Mouse (Mus musculus): ENCODE measurements around the gene Tmem158. TPM values are rescaled to one million over a fixed set of nuclear protein-coding genes. Genes with fewer than 3 reads are reported as not detected.

The Tmem158 gene
- polyA plus RNA-seq, 1 experiment from 2014 or later, result 9.7 TPM

DNA sequence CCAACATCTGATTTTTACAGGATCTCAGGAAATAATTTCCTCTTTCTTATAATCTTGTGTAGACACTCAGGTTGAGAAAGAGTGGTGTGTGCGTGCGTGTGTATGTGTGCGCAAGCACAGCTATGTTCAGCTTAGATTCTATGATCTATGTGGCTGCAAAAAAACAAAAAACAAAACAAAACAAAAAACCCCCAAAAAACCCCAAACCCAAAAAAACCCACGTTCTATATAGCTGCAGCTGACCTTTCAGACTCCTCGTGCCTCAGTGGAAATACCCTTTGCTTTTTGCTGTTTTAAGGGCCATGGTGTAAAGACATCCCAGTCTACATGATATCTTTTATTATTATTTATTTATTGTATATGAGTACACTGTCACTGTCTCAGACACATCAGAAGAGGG, 19.4 kb downstream of the Tmem158 start:
- WGBS, result 92% methylated on average over 5 of the region's 5 CpGs
- Histone ChIP-seq H3K4me1 (ENCODE audit: control insufficient read depth, insufficient read depth, low read length) (peaks cover 12% of the 10 kb centered on the region; the same call in 1 of the 2 replicates), H3K36me3 (ENCODE audit: control insufficient read depth, insufficient read depth, low read length) (no peaks in the 10 kb centered on the region), H3K4me3 (ENCODE audit: low read depth, low read length) (no peak overlapping the region), H3K27me3 (ENCODE audit: control insufficient read depth, insufficient read depth, low read length) (no peaks in the 10 kb centered on the region), H3K27ac (ENCODE audit: low read length) (no peak overlapping the region), H3K9ac (replicated peaks; ENCODE audit: low read depth, low read length) (no peak overlapping the region), H3K9me3 (ENCODE audit: control insufficient read depth, low read depth, low read length) (no peaks in the 10 kb centered on the region), H3K4me2 (replicated peaks; ENCODE audit: low read depth, low read length) (no peak overlapping the region)
- no peak for ATAC-seq (ENCODE audit: insufficient number of reproducible peaks, insufficient read depth, low FRiP score, low read depth)

DNA sequence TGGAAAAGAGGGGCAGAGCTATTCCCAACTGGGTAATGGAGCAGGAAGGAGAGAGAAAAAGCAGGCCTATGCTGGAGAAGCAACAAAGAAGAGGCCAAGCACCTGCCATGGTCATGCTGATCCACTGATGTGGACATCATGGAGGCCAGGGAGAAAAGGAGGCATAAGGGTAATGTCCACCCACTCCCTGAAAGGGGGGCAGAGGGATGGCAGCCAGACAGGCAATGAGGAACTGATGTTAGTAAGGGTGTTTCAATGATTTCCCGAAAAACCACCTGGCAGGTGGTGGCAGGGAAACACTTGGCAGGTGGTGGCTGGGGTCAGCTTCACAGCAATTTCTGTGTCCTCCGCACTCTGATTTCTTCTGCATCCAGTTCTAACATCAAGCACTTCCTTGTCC, 19.8 kb downstream of the Tmem158 start:
- H3K9ac ChIP-seq (replicated peaks; ENCODE audit: low read depth, low read length), result no peak overlapping the region
- no peak overlapping the region for H3K4me3 ChIP-seq (ENCODE audit: low read depth, low read length)
- 85% methylated on average over 2 of the region's 2 CpGs for WGBS
- no peak overlapping the region for H3K27ac ChIP-seq (ENCODE audit: low read length)
- H3K9me3 ChIP-seq (ENCODE audit: control insufficient read depth, low read depth, low read length), result no peaks in the 10 kb centered on the region
- no peaks in the 10 kb centered on the region for H3K27me3 ChIP-seq (ENCODE audit: control insufficient read depth, insufficient read depth, low read length)
- H3K36me3 ChIP-seq (ENCODE audit: control insufficient read depth, insufficient read depth, low read length), result no peaks in the 10 kb centered on the region
- no peak for ATAC-seq (ENCODE audit: insufficient number of reproducible peaks, insufficient read depth, low FRiP score, low read depth)
- no peak overlapping the region for H3K4me2 ChIP-seq (replicated peaks; ENCODE audit: low read depth, low read length)
- peaks cover 12% of the 10 kb centered on the region; the same call in 1 of the 2 replicates for H3K4me1 ChIP-seq (ENCODE audit: control insufficient read depth, insufficient read depth, low read length)

DNA sequence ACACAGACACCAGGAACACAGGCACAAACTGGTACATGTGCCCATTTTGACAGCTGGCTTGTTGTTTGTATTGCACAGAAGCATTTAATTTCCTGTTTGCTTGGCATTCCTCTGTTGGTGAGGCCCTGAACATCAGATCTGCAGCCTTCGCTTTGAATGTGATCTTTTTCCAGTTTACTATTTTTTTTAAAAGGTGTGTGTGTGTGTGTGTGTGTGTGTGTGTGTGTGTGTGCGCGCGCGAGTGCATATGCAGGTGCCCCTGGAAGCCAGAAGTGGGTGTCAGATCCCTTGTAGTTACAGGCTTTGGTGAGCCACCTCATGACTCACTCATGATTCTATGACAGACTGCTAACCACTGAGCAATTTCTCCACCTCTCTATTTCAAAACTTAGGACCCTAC, 20.3 kb downstream of the Tmem158 start:
- WGBS, result 99% methylated on average over 5 of the region's 5 CpGs
- Histone ChIP-seq H3K27ac (ENCODE audit: low read length) (no peak overlapping the region), H3K4me3 (ENCODE audit: low read depth, low read length) (no peak overlapping the region), H3K9ac (replicated peaks; ENCODE audit: low read depth, low read length) (no peak overlapping the region), H3K27me3 (ENCODE audit: control insufficient read depth, insufficient read depth, low read length) (no peaks in the 10 kb centered on the region), H3K4me2 (replicated peaks; ENCODE audit: low read depth, low read length) (no peak overlapping the region), H3K36me3 (ENCODE audit: control insufficient read depth, insufficient read depth, low read length) (no peaks in the 10 kb centered on the region), H3K4me1 (ENCODE audit: control insufficient read depth, insufficient read depth, low read length) (peaks cover 12% of the 10 kb centered on the region; the same call in 1 of the 2 replicates), H3K9me3 (ENCODE audit: control insufficient read depth, low read depth, low read length) (no peaks in the 10 kb centered on the region)
- no peak for ATAC-seq (ENCODE audit: insufficient number of reproducible peaks, insufficient read depth, low FRiP score, low read depth)

DNA sequence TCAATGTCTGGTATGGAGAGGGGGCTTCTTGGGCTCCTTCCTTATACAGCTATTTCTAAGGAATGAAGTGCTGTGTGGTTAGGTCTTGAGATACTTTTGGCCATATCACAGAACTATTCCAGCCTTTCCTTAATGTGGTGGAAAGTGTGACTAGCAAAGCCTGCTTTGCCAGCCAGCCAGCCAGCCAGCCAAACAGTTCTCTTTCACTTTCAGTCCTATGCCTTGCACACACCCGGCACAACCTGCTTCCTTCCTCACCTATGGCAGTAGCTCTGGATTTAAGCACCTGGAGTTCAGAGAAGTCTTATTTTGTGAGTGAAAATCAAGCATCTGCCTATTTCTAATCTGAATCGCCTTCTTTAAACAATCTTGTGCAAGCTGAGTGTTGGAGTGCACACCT, 20.9 kb downstream of the Tmem158 start:
- 72% methylated on average over 2 of the region's 2 CpGs for WGBS
- Histone ChIP-seq H3K4me1 (ENCODE audit: control insufficient read depth, insufficient read depth, low read length) (peaks cover 12% of the 10 kb centered on the region; the same call in 1 of the 2 replicates), H3K36me3 (ENCODE audit: control insufficient read depth, insufficient read depth, low read length) (no peaks in the 10 kb centered on the region), H3K27me3 (ENCODE audit: control insufficient read depth, insufficient read depth, low read length) (no peaks in the 10 kb centered on the region), H3K4me3 (ENCODE audit: low read depth, low read length) (no peak overlapping the region), H3K9me3 (ENCODE audit: control insufficient read depth, low read depth, low read length) (no peaks in the 10 kb centered on the region), H3K27ac (ENCODE audit: low read length) (no peak overlapping the region), H3K4me2 (replicated peaks; ENCODE audit: low read depth, low read length) (no peak overlapping the region), H3K9ac (replicated peaks; ENCODE audit: low read depth, low read length) (no peak overlapping the region)
- no peak for ATAC-seq (ENCODE audit: insufficient number of reproducible peaks, insufficient read depth, low FRiP score, low read depth)

DNA sequence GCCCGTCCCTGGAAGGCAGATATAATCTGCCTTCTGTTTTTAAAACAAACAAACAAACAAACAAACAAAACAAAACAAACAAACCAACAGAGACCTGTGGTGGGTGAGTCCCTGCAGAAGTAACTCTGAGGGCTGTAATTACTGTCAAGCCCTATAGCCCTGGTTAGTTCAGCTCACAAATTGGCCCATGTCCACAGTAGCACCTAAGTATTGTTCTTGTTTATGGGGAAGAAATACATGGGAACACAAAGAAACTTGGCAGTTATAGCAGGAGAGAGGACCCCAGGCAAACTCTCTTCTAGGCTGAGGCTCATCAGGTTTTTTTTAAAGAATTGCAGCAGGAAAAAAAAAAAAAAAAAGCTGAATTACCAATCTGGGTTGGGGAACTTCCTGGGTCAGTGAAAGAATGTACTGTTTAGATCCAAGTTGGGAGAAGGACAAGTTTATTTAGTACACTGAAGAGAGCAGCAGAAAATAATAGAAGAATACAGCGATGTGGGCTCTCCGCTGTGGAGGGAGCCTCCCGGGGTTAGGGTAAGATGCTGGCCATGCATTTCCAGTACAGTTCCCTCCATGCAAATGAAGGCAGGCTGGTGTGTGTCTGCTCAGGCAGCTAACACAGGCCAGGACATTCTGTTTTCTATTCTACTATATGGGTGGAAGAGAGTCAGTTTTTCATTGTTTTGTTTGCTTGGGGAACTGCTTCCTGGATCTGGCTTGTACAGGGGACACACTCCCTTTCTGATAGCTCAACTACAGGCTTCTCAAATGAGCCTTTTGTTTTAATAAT, 22.1 kb downstream of the Tmem158 start:
- WGBS, result 45% methylated on average over 4 of the region's 4 CpGs
- H3K4me1 ChIP-seq (ENCODE audit: control insufficient read depth, insufficient read depth, low read length), result peaks cover 12% of the 10 kb centered on the region; the same call in 1 of the 2 replicates
- no peak overlapping the region for H3K4me2 ChIP-seq (replicated peaks; ENCODE audit: low read depth, low read length)
- no peaks in the 10 kb centered on the region for H3K9me3 ChIP-seq (ENCODE audit: control insufficient read depth, low read depth, low read length)
- no peaks in the 10 kb centered on the region for H3K36me3 ChIP-seq (ENCODE audit: control insufficient read depth, insufficient read depth, low read length)
- H3K27me3 ChIP-seq (ENCODE audit: control insufficient read depth, insufficient read depth, low read length), result no peaks in the 10 kb centered on the region
- H3K27ac ChIP-seq (ENCODE audit: low read length), result peak overlapping the region; percentile 68; the same call in 1 of the 2 replicates
- ATAC-seq (ENCODE audit: insufficient number of reproducible peaks, insufficient read depth, low FRiP score, low read depth), result peak; percentile 50; the same call in 1 of the 2 replicates
- no peak overlapping the region for H3K9ac ChIP-seq (replicated peaks; ENCODE audit: low read depth, low read length)
- no peak overlapping the region for H3K4me3 ChIP-seq (ENCODE audit: low read depth, low read length)

DNA sequence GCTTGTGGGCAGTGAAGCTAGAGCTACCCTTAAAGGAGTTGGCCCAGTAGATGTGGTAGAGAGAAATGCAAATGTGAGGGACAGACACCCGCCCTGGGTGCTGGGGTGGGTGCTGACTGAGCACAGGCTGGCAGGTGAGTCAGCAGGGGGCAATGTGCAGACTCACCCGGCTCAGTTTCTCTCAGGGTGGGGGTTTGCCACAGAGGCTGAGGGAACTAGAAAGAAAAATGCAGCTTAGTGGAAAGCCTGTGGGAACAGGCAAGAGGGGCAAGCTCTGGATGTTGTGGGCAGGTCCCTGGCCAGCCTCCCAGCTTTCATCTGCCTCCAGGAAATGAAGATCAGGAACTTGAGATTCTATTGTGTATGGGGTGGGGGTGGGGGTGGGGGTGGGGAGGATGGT, 22.8 kb downstream of the Tmem158 start:
- Histone ChIP-seq H3K9ac (replicated peaks; ENCODE audit: low read depth, low read length) (no peak overlapping the region), H3K4me1 (ENCODE audit: control insufficient read depth, insufficient read depth, low read length) (peaks cover 12% of the 10 kb centered on the region; the same call in 1 of the 2 replicates), H3K27me3 (ENCODE audit: control insufficient read depth, insufficient read depth, low read length) (no peaks in the 10 kb centered on the region), H3K4me3 (ENCODE audit: low read depth, low read length) (no peak overlapping the region), H3K9me3 (ENCODE audit: control insufficient read depth, low read depth, low read length) (no peaks in the 10 kb centered on the region), H3K36me3 (ENCODE audit: control insufficient read depth, insufficient read depth, low read length) (no peaks in the 10 kb centered on the region), H3K4me2 (replicated peaks; ENCODE audit: low read depth, low read length) (no peak overlapping the region), H3K27ac (ENCODE audit: low read length) (no peak overlapping the region; the same call in 1 of the 2 replicates)
- 37% methylated on average over 2 of the region's 2 CpGs for WGBS
- ATAC-seq (ENCODE audit: insufficient number of reproducible peaks, insufficient read depth, low FRiP score, low read depth), result no peak; the same call in 1 of the 2 replicates

DNA sequence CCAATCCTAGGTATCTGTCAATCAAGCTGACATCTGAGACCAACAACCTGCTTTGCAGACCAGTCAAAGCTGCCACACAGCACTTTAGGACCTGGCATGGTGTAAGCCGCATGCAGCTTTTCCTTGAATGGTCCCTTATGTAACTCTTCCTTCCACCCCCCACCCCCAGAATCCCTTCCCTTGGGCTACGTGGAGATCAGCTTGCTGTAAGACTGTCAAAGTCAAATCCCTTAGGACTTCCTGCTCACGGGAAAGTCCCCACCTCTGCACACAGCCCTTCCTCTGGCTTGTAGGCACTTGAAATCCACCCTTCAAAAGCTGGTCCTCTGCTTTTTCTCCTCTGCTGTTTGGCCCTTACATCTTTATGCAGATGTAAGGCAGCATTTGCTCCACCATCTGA, 24.9 kb downstream of the Tmem158 start:
- H3K27me3 ChIP-seq (ENCODE audit: control insufficient read depth, insufficient read depth, low read length), result no peaks in the 10 kb centered on the region
- WGBS, result 34% methylated on average over 3 of the region's 3 CpGs
- H3K36me3 ChIP-seq (ENCODE audit: control insufficient read depth, insufficient read depth, low read length), result no peaks in the 10 kb centered on the region
- H3K9me3 ChIP-seq (ENCODE audit: control insufficient read depth, low read depth, low read length), result no peaks in the 10 kb centered on the region
- H3K4me1 ChIP-seq (ENCODE audit: control insufficient read depth, insufficient read depth, low read length), result peaks cover 12% of the 10 kb centered on the region; the same call in 1 of the 2 replicates
- ATAC-seq (ENCODE audit: insufficient number of reproducible peaks, insufficient read depth, low FRiP score, low read depth), result no peak
- no peak overlapping the region for H3K9ac ChIP-seq (replicated peaks; ENCODE audit: low read depth, low read length)
- H3K27ac ChIP-seq (ENCODE audit: low read length), result no peak overlapping the region
- H3K4me2 ChIP-seq (replicated peaks; ENCODE audit: low read depth, low read length), result no peak overlapping the region
- H3K4me3 ChIP-seq (ENCODE audit: low read depth, low read length), result no peak overlapping the region

DNA sequence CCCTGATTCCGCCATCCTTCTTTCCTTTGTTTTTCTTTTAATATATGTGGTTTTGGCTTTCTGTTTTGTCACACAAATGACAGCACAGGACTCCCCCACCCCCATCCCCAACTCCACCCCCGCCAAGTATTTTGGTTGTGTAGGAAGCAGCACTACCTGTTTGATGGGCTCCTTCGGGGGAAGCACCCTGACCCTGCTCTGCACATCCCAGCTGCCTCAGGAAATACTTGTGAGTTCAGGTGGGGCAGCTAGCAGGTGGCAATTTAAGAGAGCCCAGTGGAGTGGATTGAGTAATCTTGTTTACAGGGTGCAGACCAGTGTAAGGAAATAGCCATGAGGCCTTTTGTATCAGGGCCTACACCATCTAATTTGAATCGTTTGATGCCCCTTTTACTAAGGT, 30.7 kb downstream of the Tmem158 start:
- H3K36me3 ChIP-seq (ENCODE audit: control insufficient read depth, insufficient read depth, low read length), result no peaks in the 10 kb centered on the region
- no peaks in the 10 kb centered on the region for H3K4me1 ChIP-seq (ENCODE audit: control insufficient read depth, insufficient read depth, low read length)
- no peaks in the 10 kb centered on the region for H3K27me3 ChIP-seq (ENCODE audit: control insufficient read depth, insufficient read depth, low read length)
- no peak overlapping the region for H3K4me3 ChIP-seq (ENCODE audit: low read depth, low read length)
- H3K27ac ChIP-seq (ENCODE audit: low read length), result no peak overlapping the region
- ATAC-seq (ENCODE audit: insufficient number of reproducible peaks, insufficient read depth, low FRiP score, low read depth), result no peak
- H3K9ac ChIP-seq (replicated peaks; ENCODE audit: low read depth, low read length), result no peak overlapping the region
- H3K4me2 ChIP-seq (replicated peaks; ENCODE audit: low read depth, low read length), result no peak overlapping the region
- H3K9me3 ChIP-seq (ENCODE audit: control insufficient read depth, low read depth, low read length), result no peaks in the 10 kb centered on the region
- WGBS, result 69% methylated on average over 4 of the region's 4 CpGs

DNA sequence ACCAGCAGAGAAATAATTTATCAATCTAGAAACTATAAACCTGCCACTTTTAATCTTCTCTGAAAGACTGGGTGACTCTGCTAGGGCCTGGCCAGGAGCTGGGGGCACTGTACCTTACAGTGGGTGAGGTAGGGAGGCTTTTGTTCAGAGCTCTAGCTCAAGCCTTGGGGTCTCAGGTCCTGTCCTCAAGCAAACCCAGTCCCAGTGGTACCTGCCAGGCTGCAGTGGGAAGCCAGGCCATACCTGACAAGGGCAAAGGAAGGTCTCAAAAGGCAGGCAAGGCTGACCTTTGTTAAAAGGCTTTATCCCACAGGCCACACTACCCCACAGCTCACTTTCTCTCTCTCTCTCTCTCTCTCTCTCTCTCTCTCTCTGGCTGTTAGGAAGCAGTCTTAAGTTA, 31.9 kb downstream of the Tmem158 start:
- no peak for ATAC-seq (ENCODE audit: insufficient number of reproducible peaks, insufficient read depth, low FRiP score, low read depth)
- H3K27me3 ChIP-seq (ENCODE audit: control insufficient read depth, insufficient read depth, low read length), result no peaks in the 10 kb centered on the region
- no peak overlapping the region for H3K4me2 ChIP-seq (replicated peaks; ENCODE audit: low read depth, low read length)
- no peaks in the 10 kb centered on the region for H3K36me3 ChIP-seq (ENCODE audit: control insufficient read depth, insufficient read depth, low read length)
- no peak overlapping the region for H3K27ac ChIP-seq (ENCODE audit: low read length)
- H3K9me3 ChIP-seq (ENCODE audit: control insufficient read depth, low read depth, low read length), result no peaks in the 10 kb centered on the region
- H3K4me3 ChIP-seq (ENCODE audit: low read depth, low read length), result no peak overlapping the region
- no peaks in the 10 kb centered on the region for H3K4me1 ChIP-seq (ENCODE audit: control insufficient read depth, insufficient read depth, low read length)
- H3K9ac ChIP-seq (replicated peaks; ENCODE audit: low read depth, low read length), result no peak overlapping the region
